Mouse (Mus musculus) liver, adult 2 months (tissue): Measurements from ENCODE around the gene Wsb1. TPM values are rescaled to one million over a fixed set of nuclear protein-coding genes. Genes with fewer than 3 reads are reported as not detected.

ENCODE experiments used
- DNase-seq: peaks from one replicate; pipeline ENCODE4 v3.0.0-alpha.2; 2011; ENCODE audit warnings: low read depth, low spot score; ENCODE audit errors: extremely low read depth
- H3K27ac ChIP-seq: fragments of 200-500 bp; replicated peaks from 2 replicates; pipeline ENCODE4 v1.5.1; 2012; ENCODE audit warnings: low read depth, mild to moderate bottlenecking, control low read depth, inconsistent platforms, low read length; ENCODE audit not compliant: insufficient read depth
- H3K27me3 ChIP-seq: fragments of 200-500 bp; 2 replicates; pipeline ENCODE4 v1.6.1; 2012; ENCODE audit warnings: mild to moderate bottlenecking, moderate library complexity, low read length, inconsistent platforms; ENCODE audit not compliant: control insufficient read depth, insufficient read depth
- H3K36me3 ChIP-seq: fragments of 200-500 bp; 2 replicates; pipeline ENCODE4 v1.6.1; 2012; ENCODE audit warnings: low read length, inconsistent platforms; ENCODE audit not compliant: control insufficient read depth, insufficient read depth
- H3K4me1 ChIP-seq: fragments of 200-500 bp; 2 replicates; pipeline ENCODE4 v1.6.1; 2011; ENCODE audit warnings: low read length; ENCODE audit not compliant: control insufficient read depth, insufficient read depth
- H3K4me3 ChIP-seq: fragments of 200-500 bp; 2 replicates; pipeline ENCODE4 v1.5.1; 2011; ENCODE audit warnings: low read depth, mild to moderate bottlenecking, control low read depth, low read length, moderate library complexity; ENCODE audit not compliant: insufficient read depth
- H3K79me2 ChIP-seq: fragments of 200-500 bp; 2 replicates; pipeline ENCODE4 v1.6.1; 2012; ENCODE audit warnings: inconsistent platforms, mild to moderate bottlenecking, low read length, moderate library complexity; ENCODE audit not compliant: control insufficient read depth, insufficient read depth
- H3K9ac ChIP-seq: fragments of 200-500 bp; 2 replicates; pipeline ENCODE4 v1.6.1; 2012; ENCODE audit warnings: low read depth, mild to moderate bottlenecking, control low read depth, inconsistent platforms, low read length
- CTCF ChIP-seq: fragments of 200-500 bp; IDR thresholded peaks from 2 replicates; pipeline ENCODE4 v1.5.1; 2011; ENCODE audit warnings: low read depth, low read length, control low read depth
- POLR2A ChIP-seq: fragments of 200-500 bp; IDR thresholded peaks from 2 replicates; pipeline ENCODE4 v1.6.1; 2011; ENCODE audit warnings: low read length, control low read depth; ENCODE audit not compliant: insufficient read depth; ENCODE audit errors: extremely low read depth
- WGBS: fragments of 180-500 bp; shearing (Covaris S2); methylation state at CpG from one replicate; pipeline ENCODE4 v1.1.7; 2018; 5-methylcytosine and 5-hydroxymethylcytosine counted together
- polyA plus RNA-seq: library from polyadenylated mRNA; depleted of rRNA; stranded (reverse); fragments of >200 nt; gene quantifications from 2 replicates; pipeline ENCODE4 v1.2.3, GENCODE M21; 2012
- total RNA-seq: library from RNA; depleted of rRNA; stranded (reverse); fragments of >200 nt; gene quantifications from 2 replicates; pipeline ENCODE4 v1.2.3, GENCODE M21; 2014

Gene Wsb1
- total and polyA plus RNA-seq, 2 experiments = 20.6 to 23.4 TPM

DNA sequence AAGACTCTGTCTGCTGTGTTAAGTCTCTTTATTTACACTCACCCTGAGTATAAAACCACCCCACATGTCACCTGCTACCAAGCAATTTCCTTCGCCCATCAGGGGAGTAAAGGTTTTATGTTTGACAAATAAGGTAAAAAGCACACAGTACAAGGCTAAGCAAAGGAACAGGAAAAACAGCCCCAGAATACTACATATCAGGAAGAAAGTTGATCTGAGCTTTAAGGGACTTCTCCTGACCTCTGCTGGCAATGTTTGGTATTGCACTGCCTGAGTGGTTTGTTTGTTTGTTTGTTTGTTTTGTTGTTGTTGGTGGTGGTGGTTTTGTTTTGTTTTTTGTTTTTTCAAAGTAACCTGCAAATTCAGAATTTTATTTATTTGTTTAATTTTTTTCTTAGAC is 41.7 kb upstream of the Wsb1 start:
- TF ChIP-seq CTCF = peak; percentile 56
- no peak for TF ChIP-seq POLR2A
- no peaks in the 10 kb centered on the region for H3K27me3 ChIP-seq
- H3K79me2 ChIP-seq = no peaks in the 10 kb centered on the region
- WGBS = 12% methylated on average over 1 of the region's 1 CpGs
- H3K36me3 ChIP-seq = no peaks in the 10 kb centered on the region
- no peaks in the 10 kb centered on the region for H3K4me1 ChIP-seq
- H3K4me3 ChIP-seq = no peak overlapping the region
- H3K27ac ChIP-seq = no peak overlapping the region
- no peak overlapping the region for H3K9ac ChIP-seq
- DNase-seq = peak; percentile 36

DNA sequence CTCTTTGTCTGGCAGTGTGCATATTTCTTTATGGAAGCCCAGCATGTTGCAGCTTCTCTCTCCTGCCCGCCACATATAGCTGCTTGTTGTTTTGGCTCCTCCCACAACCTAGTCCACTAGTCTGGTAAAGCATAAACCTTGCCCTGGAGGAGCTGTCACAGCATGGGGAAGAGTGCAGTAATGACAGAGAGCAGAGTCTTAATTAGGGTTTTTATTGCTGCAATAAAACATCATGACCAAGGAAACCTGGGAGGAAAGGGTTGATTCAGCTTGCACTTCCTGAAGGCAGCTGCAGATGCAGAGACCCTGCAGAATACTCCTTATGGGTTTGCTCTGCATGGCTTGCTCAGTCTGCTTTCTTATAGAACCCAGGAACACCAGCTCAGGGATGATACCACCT is 39.5 kb upstream of the Wsb1 start:
- H3K4me3 ChIP-seq = no peak overlapping the region
- no peaks in the 10 kb centered on the region for H3K79me2 ChIP-seq
- H3K27me3 ChIP-seq = no peaks in the 10 kb centered on the region
- TF ChIP-seq POLR2A (no peak), CTCF (no peak)
- no peak for DNase-seq
- H3K4me1 ChIP-seq = peaks cover 5% of the 10 kb centered on the region
- H3K36me3 ChIP-seq = no peaks in the 10 kb centered on the region
- no peak overlapping the region for H3K27ac ChIP-seq
- no peak overlapping the region for H3K9ac ChIP-seq
- 80% methylated on average over 1 of the region's 1 CpGs for WGBS

DNA sequence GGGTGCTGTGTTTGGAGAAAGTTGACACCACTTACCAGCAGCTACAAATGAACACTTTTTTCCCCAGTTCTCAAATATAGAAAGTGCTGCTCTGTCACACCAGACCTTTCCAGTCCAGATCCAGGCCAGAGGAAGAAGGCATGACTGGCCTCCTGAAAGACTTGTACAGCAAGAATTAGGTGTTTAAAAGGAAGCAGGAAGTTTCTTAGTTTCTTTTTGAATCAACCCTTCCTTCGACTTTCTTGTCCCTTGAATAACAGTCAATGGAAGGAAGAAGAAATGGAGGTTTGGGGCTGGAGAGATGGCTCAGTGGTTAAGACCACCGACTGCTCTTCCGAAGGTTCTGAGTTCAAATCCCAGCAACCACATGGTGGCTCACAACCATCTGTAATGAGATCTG is 38.6 kb upstream of the Wsb1 start:
- no peak for TF ChIP-seq POLR2A
- H3K79me2 ChIP-seq = no peaks in the 10 kb centered on the region
- H3K27me3 ChIP-seq = no peaks in the 10 kb centered on the region
- 80% methylated on average over 3 of the region's 3 CpGs for WGBS
- H3K9ac ChIP-seq = no peak overlapping the region
- no peaks in the 10 kb centered on the region for H3K36me3 ChIP-seq
- peaks cover 11% of the 10 kb centered on the region for H3K4me1 ChIP-seq
- no peak overlapping the region for H3K27ac ChIP-seq
- no peak for DNase-seq
- H3K4me3 ChIP-seq = no peak overlapping the region

GRCm38 (mm10) chr11:79292130-79292529 is 37.7 kb upstream of the Wsb1 start:
- H3K79me2 ChIP-seq = no peaks in the 10 kb centered on the region
- H3K4me3 ChIP-seq = no peak overlapping the region
- H3K27ac ChIP-seq = no peak overlapping the region
- TF ChIP-seq CTCF (no peak), POLR2A (no peak)
- DNase-seq = no peak
- no peak overlapping the region for H3K9ac ChIP-seq
- no peaks in the 10 kb centered on the region for H3K27me3 ChIP-seq
- H3K36me3 ChIP-seq = no peaks in the 10 kb centered on the region
- 91% methylated on average over 3 of the region's 3 CpGs for WGBS
- peaks cover 19% of the 10 kb centered on the region for H3K4me1 ChIP-seq

GRCm38 (mm10) chr11:79291651-79292050 is 37.2 kb upstream of the Wsb1 start:
- DNase-seq = no peak
- no peaks in the 10 kb centered on the region for H3K36me3 ChIP-seq
- H3K79me2 ChIP-seq = no peaks in the 10 kb centered on the region
- 67% methylated on average over 5 of the region's 5 CpGs for WGBS
- H3K4me3 ChIP-seq = no peak overlapping the region
- no peak overlapping the region for H3K9ac ChIP-seq
- no peak overlapping the region for H3K27ac ChIP-seq
- no peaks in the 10 kb centered on the region for H3K27me3 ChIP-seq
- peaks cover 22% of the 10 kb centered on the region for H3K4me1 ChIP-seq
- TF ChIP-seq POLR2A (no peak), CTCF (no peak)

GRCm38 (mm10) chr11:79290473-79290872 is 36.0 kb upstream of the Wsb1 start:
- Histone ChIP-seq H3K9ac (no peak overlapping the region), H3K79me2 (no peaks in the 10 kb centered on the region), H3K36me3 (no peaks in the 10 kb centered on the region), H3K4me1 (peaks cover 31% of the 10 kb centered on the region), H3K27ac (no peak overlapping the region), H3K27me3 (no peaks in the 10 kb centered on the region), H3K4me3 (no peak overlapping the region)
- 41% methylated on average over 2 of the region's 2 CpGs for WGBS
- peak; percentile 88 for TF ChIP-seq CTCF
- TF ChIP-seq POLR2A = no peak
- DNase-seq = peak; percentile 72
